Mouse (Mus musculus) Muller cell, postnatal 12 days (primary cell): ENCODE measurements at regions not wholly inside any gene's neighbourhood (a gene's known extent, or its start where the extent isn't known, plus 50 kb on each side); places are given as distances from the start of the nearest gene placed in this dataset.

Experiments
- DNase-seq: peaks from one replicate; pipeline ENCODE4 v3.0.0-alpha.2; 2015; ENCODE audit errors: inconsistent ontology term

DNA sequence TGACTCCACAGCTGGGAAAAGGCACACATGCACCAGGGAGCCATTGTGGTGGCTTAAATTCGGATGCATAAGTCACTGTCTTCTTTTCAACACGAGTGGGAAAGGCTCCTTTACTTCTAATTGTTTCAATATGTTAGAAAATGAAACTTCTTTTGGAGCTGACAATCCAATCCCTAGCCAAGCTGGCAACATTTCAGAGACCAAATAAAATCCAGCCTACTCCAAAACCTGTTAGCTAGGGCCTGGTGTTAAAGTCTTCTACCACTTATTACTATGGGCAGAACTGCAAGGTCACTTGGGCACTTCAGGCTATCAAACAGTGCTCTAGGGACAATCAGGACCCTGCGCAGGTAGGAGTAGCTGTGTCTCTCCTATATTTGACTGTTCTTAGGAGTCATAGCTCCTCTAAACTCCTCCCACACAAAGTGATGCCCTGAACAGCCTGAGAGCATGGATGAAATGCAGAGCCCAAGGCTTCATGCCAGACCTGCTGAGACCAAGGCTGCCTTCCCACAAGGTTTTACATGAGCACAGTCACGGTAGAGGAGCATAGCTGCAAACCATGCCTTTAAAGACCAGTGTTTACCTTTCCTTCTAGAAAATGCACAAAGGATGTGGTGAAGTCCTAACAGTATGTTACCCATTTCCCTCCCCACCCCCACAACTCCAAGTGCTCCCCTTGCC, 67.4 kb upstream of the Spdye4c start:
- DNase-seq, result no peak

DNA sequence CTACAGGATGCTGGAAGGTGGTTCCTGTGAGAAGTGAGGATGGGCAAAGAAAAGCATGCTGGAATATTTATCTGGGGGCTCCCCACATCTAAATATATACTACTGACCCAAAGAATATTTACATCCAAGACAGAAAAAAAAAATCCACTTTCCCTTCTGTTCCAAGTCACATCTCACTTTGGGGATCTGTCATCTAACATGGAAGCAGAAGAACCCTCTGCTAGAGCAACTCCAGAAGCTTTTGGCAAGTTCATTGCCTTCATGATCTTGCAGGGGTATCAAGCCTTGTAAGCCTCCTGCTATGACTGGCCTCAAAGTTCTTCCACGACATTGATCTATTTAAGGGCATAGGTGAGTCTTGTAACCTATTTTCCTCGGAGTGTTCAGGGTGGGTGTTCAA, 64.9 kb upstream of the Spdye4c start:
- no peak for DNase-seq

DNA sequence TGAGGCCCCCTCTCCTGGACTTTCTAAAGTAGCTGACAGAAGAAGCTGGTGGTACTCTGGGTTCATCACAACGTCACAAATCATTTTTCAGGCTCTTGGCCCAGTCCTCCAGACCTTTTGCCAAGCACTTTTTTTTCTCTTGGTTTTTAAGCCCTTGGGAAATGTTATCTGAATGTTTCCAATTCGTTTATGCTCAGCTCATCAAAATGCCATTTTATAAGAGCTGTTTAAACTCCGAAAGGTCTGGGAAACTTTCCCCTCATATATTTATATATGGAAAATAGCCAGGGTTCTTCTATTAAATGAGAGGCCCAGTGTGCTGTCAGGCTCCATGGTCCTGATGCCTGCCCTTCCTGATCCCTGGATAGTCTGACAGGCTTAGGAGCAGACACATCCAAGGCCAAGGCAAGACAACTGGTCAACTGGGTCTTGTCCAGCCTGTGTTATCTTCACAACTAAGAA, 64.1 kb upstream of the Spdye4c start:
- no peak for DNase-seq

DNA sequence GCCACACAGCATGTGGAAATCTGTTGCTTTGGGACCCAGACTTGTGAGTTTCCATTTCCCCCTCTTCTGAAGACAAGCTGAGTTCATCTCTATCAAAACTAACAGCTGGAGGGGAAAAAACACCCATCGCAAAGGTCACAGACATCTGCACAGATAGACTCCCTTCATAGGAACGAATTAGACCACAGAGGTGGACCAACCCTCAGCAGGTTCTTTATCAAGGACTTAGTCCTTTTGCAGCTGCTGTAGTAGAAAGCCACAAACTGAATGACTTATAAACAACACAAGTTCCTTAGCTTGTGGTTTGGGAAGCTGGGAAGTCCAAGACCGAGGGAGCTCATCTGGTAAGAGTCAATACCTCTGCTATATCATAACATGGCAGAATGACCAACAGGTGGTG, 54.7 kb upstream of the Spdye4c start:
- no peak for DNase-seq

DNA sequence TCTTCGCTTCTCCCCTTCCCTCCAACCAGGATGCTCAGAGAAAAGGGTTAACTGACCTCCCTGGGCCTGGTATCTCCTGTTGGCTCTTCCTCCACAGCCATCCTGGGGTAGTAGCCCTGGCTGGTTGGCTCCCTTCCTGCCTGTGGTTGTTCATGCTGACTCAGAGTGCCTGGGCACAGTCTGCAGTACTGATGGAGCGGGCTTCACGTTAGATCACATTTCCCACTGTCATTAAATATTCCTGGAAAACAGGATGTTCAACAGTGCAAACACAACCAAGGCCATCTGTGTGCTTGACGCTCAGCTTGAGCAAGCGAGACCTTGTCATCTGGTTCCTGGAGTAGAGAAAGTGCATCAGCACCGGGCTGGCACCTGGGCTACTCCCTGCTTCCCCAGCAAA, 53.6 kb upstream of the Spdye4c start:
- DNase-seq, result peak; percentile 81

DNA sequence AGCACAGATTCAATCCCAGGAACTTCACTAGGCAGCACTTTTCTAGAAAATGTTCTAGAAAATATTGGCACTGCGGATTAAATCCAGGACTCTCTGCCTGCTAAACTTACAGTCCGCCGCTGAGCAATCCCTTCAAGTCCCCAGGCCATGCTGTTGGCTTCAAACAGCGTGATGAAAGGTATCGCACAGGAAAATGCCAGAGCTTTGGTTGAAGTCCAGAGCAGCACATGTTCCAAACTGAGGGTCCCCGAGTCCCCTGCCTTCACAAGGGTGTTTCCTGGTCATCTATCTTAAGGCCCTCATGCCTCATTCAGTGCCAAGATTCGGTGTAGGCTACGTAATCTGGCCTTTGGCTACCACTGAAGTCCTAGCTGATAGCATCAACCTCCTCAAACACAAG, 52.3 kb upstream of the Spdye4c start:
- no peak for DNase-seq
